Mouse (Mus musculus) olfactory bulb, adult 2 months (tissue): ENCODE results near the gene Taf3. TPM values are rescaled to one million over a fixed set of nuclear protein-coding genes. Genes with fewer than 3 reads are reported as not detected.

Experiments used
- H3K27ac ChIP-seq: fragments of 200-500 bp; 2 replicates; pipeline ENCODE4 v1.5.1; 2012; ENCODE audit warnings: low read depth, low read length; ENCODE audit not compliant: insufficient read depth
- H3K4me1 ChIP-seq: fragments of 200-500 bp; 2 replicates; pipeline ENCODE4 v1.6.1; 2012; ENCODE audit warnings: low read length; ENCODE audit not compliant: control insufficient read depth, insufficient read depth
- H3K4me3 ChIP-seq: fragments of 200-500 bp; 2 replicates; pipeline ENCODE4 v1.5.1; 2012; ENCODE audit warnings: mild to moderate bottlenecking, low read depth, low read length, moderate library complexity; ENCODE audit not compliant: insufficient read depth
- CTCF ChIP-seq: fragments of 200-500 bp; IDR thresholded peaks from 2 replicates; pipeline ENCODE4 v1.5.1; 2012; ENCODE audit warnings: low read depth, mild to moderate bottlenecking, low read length, moderate library complexity; ENCODE audit not compliant: insufficient read depth
- POLR2A ChIP-seq: fragments of 200-500 bp; IDR thresholded peaks from 2 replicates; pipeline ENCODE4 v1.6.1; 2012; ENCODE audit warnings: mild to moderate bottlenecking, low read depth, low read length, moderate library complexity; ENCODE audit not compliant: insufficient read depth
- WGBS: fragments of 180-500 bp; shearing (Covaris S2); methylation state at CpG from one replicate; pipeline ENCODE4 v1.1.7; 2018; 5-methylcytosine and 5-hydroxymethylcytosine counted together
- polyA plus RNA-seq: library from polyadenylated mRNA; stranded (reverse); fragments of >200 nt; gene quantifications from 2 replicates; pipeline ENCODE4 v1.2.4, GENCODE M21; 2012; ENCODE audit warnings: low replicate concordance; ENCODE audit not compliant: missing spikeins, insufficient read depth, insufficient read length

Taf3 gene
- polyA plus RNA-seq, 1 experiment = not detected

DNA sequence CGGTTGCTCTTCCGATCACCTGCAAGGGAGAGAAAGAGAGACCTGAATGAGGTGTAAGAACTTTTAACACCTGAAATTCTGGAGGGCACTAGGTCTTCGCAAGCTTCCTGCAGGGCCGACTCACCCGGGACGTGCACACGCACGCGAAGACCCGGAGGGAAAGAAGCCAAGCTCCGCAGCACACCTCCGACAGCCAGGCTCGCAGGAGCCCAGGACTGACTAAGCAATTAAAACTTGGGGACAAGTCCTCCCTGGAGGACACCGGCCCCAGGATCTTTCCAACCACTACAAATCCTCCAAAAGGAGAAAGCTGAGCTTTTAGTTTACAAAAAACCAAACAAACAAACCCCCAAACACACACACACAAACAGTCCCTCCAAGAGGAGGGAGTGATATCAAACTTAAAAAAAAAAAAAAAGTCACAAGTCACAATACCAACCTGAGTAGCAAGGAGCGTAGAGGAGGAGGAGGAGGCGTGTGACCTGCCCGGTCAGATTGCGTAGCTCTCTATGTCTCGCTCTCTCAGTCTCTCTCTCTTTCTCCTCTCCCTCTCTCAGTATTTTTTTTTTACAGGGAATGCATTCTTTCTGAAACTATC is 170.3 kb downstream of the Taf3 start:
- no peak for TF ChIP-seq POLR2A
- no peak for TF ChIP-seq CTCF
- H3K4me1 ChIP-seq = peaks cover 11% of the 10 kb centered on the region; the same call in 1 of the 2 replicates
- 5% methylated on average over 19 of the region's 19 CpGs for WGBS
- no peak overlapping the region for H3K4me3 ChIP-seq
- H3K27ac ChIP-seq = no peak overlapping the region

DNA sequence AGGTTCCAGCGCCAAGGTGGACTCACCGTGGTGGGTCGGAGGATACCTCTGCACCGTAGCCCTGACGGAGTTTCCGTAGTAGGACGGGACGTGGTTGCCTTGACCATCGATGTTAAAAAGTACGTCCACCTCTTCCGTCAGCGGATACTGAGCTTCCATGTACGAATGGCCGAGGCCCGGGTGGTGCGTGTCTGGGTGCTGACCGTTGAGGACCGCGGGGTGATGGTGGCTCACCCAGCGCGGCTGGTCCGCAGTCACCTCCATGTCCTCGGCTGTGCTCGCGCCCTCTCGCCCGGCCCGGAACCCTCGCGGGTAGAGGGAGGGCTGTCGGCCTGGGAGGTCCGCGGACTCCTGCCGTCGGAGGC is 171.1 kb downstream of the Taf3 start:
- 2% methylated on average over 35 of the region's 35 CpGs for WGBS
- H3K27ac ChIP-seq = no peak overlapping the region

DNA sequence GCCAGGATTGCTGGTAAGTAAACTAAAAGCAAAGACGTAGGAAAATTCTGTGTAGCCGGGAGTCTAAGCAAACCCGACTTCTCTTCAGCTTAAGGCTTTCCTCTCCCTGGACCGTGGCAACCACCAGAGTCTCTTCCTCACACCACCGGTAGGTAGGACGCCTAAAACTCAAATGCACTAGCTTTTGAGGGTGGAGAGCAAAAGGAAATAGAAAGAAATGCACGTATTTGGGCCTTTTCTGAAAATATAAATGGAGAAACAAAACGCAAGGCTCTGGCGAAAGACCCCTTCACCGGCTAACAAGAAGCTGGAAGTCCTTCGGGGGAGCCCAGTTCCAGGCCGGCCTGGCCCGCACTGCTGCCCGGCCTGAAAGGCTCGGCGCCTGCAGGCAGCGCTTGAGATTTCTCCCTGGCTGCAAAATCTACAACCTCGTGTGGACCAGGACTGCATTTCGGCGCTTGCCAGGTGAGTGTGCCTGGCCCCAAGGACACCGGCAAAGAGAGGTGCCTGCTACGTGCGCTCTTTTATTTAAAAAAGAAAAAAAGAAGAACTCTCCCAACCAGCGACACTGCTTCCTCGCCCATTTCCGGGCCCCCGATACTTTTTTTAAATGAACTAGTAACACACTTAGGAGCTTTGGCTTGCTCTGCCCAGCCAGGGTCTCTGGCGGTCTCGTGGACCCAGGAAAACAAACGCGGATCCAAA is 171.6 kb downstream of the Taf3 start:
- Histone ChIP-seq H3K27ac (no peak overlapping the region), H3K4me1 (peaks cover 3% of the 10 kb centered on the region; the same call in 1 of the 2 replicates), H3K4me3 (no peak overlapping the region; the same call in 1 of the 2 replicates)
- TF ChIP-seq CTCF = no peak
- WGBS = 14% methylated on average over 31 of the region's 31 CpGs

More for the DNA sequence above, 171.1 kb downstream of the Taf3 start:
- peaks cover 8% of the 10 kb centered on the region; the same call in 1 of the 2 replicates for H3K4me1 ChIP-seq
- TF ChIP-seq POLR2A = no peak
- H3K4me3 ChIP-seq = no peak overlapping the region; the same call in 1 of the 2 replicates

DNA sequence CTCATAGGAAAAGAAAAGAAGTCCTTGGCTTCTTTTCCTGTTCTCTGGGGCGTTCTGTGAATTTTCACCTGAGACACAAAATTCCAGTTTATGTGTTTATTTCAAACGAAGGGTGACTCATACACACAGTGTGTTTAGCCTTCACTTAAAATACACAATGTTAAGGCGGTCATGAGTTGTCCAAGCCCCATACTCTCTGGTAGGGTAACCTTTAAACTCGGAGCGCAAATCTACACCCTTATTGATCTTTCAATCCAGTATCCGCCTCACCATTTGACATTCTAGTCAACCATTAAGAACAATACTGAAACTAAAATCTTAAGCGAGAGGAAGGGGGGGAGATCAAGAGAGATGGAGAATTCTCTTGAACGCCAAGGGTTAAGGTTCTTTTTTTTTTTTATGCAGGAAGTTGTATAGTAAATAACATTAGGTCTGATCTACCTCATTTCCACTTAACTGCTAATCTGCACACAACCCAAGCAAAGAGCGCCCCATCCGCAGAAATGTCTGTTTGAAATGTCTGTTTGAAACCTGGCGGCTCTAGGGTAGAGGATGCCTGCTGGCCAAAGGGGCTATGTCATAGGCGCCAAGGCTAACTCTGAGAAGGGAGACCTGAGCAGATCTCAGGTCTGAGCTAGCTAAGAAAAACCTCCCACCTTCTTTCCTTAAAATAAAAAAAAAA is 172.6 kb downstream of the Taf3 start:
- 34% methylated on average over 12 of the region's 12 CpGs for WGBS
- Histone ChIP-seq H3K27ac (no peak overlapping the region), H3K4me3 (no peak overlapping the region), H3K4me1 (peaks cover 3% of the 10 kb centered on the region; the same call in 1 of the 2 replicates)
- TF ChIP-seq CTCF = no peak
- TF ChIP-seq POLR2A = no peak

DNA sequence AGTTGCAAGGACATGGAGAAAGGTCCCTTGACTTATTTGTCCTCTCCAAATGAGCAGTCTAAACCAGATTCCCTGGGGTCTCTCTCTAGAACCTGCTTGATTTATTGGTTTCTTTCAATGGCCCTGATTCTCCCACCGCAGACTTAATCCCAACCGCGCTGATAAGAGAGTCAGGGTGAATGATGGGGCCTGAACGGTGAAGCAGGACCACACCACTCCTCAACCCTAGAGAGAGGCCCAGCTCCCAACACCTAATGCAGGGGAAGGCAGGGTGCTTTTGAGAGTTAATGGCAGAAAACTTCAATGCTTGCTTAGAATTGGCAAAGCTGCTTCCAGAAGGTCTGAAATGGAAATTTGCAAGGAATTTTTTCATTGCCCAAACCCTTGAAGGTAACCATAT is 173.2 kb downstream of the Taf3 start:
- Histone ChIP-seq H3K27ac (no peak overlapping the region), H3K4me3 (no peak overlapping the region), H3K4me1 (peaks cover 3% of the 10 kb centered on the region; the same call in 1 of the 2 replicates)
- WGBS = 26% methylated on average over 4 of the region's 4 CpGs
- TF ChIP-seq POLR2A (no peak), CTCF (no peak)

- Histone ChIP-seq H3K4me3 (no peak overlapping the region), H3K27ac (no peak overlapping the region), H3K4me1 (peaks cover 3% of the 10 kb centered on the region; the same call in 1 of the 2 replicates)
- WGBS = 13% methylated on average over 39 of the region's 39 CpGs
- TF ChIP-seq POLR2A = no peak
Observed at GRCm38 (mm10) chr2:9874467-9875219, 173.8 kb downstream of the Taf3 start.

DNA sequence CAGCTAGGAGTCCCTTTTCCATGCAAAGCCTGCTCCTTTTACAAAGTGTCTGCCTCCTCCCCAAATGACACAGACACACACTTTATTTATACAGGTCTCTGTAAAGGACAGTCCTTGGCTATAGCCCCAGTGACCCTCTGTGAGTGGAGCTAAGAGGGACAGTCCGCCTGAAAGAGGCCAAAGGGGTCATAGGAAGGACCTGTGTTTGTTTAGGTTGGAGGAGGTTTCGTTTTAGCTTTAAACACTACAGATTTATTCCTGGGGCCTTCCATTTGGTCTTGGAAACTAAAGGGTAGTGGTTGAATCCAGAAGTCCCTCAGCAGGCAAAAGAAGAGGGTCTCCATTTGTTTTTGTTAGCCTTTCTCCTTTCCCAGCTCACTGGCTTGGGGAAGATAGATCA is 174.6 kb downstream of the Taf3 start:
- Histone ChIP-seq H3K27ac (no peak overlapping the region), H3K4me1 (peaks cover 3% of the 10 kb centered on the region; the same call in 1 of the 2 replicates), H3K4me3 (no peak overlapping the region)
- TF ChIP-seq CTCF = no peak
- TF ChIP-seq POLR2A = no peak
- WGBS = 56% methylated on average over 2 of the region's 2 CpGs

GRCm38 (mm10) chr2:9872682-9873081 is 175.7 kb downstream of the Taf3 start:
- Histone ChIP-seq H3K4me3 (no peak overlapping the region), H3K27ac (no peak overlapping the region), H3K4me1 (peaks cover 3% of the 10 kb centered on the region; the same call in 1 of the 2 replicates)
- TF ChIP-seq POLR2A = no peak
- no peak for TF ChIP-seq CTCF
- WGBS = 16% methylated on average over 12 of the region's 12 CpGs
